Mouse (Mus musculus): ENCODE data around the gene Ptprj. TPM values are rescaled to one million over a fixed set of nuclear protein-coding genes. Genes with fewer than 3 reads are reported as not detected.
A peak's percentile ranks its signal among the peaks of the same experiment; 100 is the strongest.

The Ptprj gene
- polyA plus RNA-seq, 1 experiment: 241 TPM

DNA sequence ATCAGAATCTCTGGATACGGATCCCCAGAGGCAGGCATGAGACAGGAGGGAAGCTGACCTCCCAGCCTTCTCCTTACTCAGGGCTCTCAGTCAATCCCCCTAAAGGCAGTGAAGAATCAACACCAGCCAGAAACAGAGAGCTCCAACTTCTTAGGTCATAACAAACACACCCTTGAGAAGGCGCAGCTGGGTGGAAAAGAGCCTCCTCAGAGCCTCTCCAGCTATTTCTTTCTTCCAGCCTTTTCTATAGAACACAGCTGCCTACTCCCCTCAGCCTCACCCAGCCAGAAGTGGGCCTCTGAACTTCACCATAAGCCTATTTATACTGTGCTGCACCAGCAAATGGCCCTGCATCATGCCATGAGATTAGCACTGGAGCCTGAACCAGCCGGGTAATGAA, 74.3 kb downstream of the Ptprj start:
- Histone ChIP-seq H3K27ac (ENCODE audit: insufficient read depth, low read depth, low read length) (no peak overlapping the region), H3K4me3 (ENCODE audit: insufficient read depth, low read length) (no peak overlapping the region), H3K4me1 (ENCODE audit: control insufficient read depth, insufficient read depth, low read length) (peaks cover 77% of the 10 kb centered on the region)
- TF ChIP-seq POLR2A (IDR thresholded peaks at IDR 0.05; ENCODE audit: borderline replicate concordance, low read depth, low read length) (no peak), CTCF (IDR thresholded peaks at IDR 0.05; ENCODE audit: low read depth, low read length) (no peak)

DNA sequence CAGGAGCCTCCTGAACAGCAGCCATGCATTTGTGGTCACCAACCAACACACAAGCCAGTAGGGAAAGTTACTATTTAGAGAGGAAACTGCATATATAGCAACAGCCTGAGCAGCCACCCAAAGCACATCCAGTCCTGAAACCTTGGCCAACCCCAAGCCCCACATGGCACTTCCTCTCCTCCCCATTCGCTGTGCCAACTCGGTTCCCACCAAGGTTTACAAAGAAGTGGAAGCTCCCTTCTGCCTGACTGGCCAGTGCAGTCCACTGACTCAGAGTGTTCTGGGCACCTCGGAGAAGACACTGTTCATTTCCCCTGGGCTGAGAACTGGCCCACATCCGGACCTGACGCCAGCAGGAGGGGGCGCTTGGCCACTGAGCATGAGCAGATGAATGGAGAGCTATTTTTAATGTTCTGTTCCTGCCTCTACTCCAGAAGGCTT, 75.7 kb downstream of the Ptprj start:
- peak overlapping the region; percentile 77 for H3K27ac ChIP-seq (ENCODE audit: insufficient read depth, low read depth, low read length)
- H3K4me3 ChIP-seq (ENCODE audit: insufficient read depth, low read length): no peak overlapping the region

DNA sequence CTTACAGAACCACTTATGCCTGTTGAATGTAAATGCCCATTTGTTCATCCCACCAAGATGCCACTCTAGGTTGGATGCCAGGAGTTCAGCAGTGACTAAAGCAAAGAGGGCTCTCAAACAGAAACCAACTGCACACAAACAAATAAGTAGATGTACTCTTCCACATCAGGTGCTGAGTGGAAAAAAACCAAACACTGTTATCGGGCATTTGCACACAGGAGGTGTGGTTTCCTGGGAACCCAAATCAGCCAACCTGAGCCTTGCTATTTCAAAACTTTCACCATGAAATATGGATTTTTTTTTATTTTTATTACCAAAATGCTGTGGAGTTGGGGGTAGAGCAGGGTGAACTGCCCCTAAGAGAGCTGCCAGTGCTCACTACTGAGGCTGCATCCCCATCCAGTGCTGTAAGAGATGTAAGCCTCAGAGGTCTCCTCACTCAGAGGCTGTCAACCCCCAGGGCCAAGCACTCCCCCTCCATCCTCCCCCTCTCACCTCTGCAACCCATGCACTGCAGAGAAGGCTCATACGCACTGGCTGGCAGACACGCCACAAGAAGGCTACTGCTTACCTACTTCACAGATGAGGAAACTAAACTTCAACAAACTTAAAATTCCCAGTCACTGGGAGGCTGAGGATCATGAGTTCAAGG, 77.1 kb downstream of the Ptprj start:
- peaks cover 69% of the 10 kb centered on the region for H3K4me1 ChIP-seq (ENCODE audit: control insufficient read depth, insufficient read depth, low read length)
- TF ChIP-seq POLR2A (IDR thresholded peaks at IDR 0.05; ENCODE audit: borderline replicate concordance, low read depth, low read length): no peak
- no peak for TF ChIP-seq CTCF (IDR thresholded peaks at IDR 0.05; ENCODE audit: low read depth, low read length)
- no peak overlapping the region for H3K4me3 ChIP-seq (ENCODE audit: insufficient read depth, low read length)
- no peak overlapping the region for H3K27ac ChIP-seq (ENCODE audit: insufficient read depth, low read depth, low read length)

More for the DNA sequence above, 75.7 kb downstream of the Ptprj start:
- peaks cover 73% of the 10 kb centered on the region for H3K4me1 ChIP-seq (ENCODE audit: control insufficient read depth, insufficient read depth, low read length)
- TF ChIP-seq CTCF (IDR thresholded peaks at IDR 0.05; ENCODE audit: low read depth, low read length) (peak; percentile 21; the same call in 1 of the 2 replicates), POLR2A (IDR thresholded peaks at IDR 0.05; ENCODE audit: borderline replicate concordance, low read depth, low read length) (no peak)

DNA sequence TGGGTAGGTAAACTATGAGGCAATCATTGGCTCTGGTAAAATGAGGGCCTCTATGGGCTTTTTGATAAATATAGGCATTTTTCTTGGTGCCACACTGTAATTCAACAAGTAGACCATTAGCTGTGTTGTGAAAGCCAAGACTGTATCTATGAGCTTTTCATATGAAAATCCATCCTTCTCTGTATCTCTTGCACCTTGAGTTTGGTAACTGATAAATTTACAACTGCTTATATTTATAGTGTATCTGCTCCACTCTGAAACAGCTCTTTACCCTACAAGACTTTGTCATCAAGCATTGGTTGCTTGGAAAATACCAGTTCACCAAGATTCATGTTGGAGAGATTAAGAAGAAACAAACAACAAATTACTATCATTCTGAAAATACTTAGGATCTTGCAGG, 77.7 kb downstream of the Ptprj start:
- TF ChIP-seq CTCF (IDR thresholded peaks at IDR 0.05; ENCODE audit: low read depth, low read length) (no peak), POLR2A (IDR thresholded peaks at IDR 0.05; ENCODE audit: borderline replicate concordance, low read depth, low read length) (no peak)
- H3K27ac ChIP-seq (ENCODE audit: insufficient read depth, low read depth, low read length): no peak overlapping the region
- H3K4me3 ChIP-seq (ENCODE audit: insufficient read depth, low read length): no peak overlapping the region
- H3K4me1 ChIP-seq (ENCODE audit: control insufficient read depth, insufficient read depth, low read length): peaks cover 67% of the 10 kb centered on the region

DNA sequence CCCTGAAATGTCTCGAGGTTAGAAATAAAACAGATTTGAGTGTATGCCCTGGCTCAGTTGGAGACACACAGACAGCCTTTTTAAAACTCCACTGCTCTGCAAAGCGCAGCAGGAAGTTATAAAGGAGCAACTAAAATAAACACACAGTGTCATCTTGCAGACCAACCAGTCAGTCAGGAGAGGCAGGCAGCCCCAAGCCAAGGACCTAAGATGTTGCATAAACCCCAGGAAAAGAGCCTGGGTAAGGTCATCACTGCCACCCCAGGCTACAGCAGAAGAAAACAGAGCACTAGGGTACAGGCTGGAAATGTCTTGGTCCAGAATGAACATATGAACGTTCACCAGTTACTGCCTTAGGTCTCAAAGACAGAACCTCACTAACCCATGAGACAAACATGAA, 78.7 kb downstream of the Ptprj start:
- Histone ChIP-seq H3K4me3 (ENCODE audit: insufficient read depth, low read length) (no peak overlapping the region), H3K4me1 (ENCODE audit: control insufficient read depth, insufficient read depth, low read length) (peaks cover 69% of the 10 kb centered on the region), H3K27ac (ENCODE audit: insufficient read depth, low read depth, low read length) (no peak overlapping the region)
- TF ChIP-seq CTCF (IDR thresholded peaks at IDR 0.05; ENCODE audit: low read depth, low read length) (no peak), POLR2A (IDR thresholded peaks at IDR 0.05; ENCODE audit: borderline replicate concordance, low read depth, low read length) (no peak)

DNA sequence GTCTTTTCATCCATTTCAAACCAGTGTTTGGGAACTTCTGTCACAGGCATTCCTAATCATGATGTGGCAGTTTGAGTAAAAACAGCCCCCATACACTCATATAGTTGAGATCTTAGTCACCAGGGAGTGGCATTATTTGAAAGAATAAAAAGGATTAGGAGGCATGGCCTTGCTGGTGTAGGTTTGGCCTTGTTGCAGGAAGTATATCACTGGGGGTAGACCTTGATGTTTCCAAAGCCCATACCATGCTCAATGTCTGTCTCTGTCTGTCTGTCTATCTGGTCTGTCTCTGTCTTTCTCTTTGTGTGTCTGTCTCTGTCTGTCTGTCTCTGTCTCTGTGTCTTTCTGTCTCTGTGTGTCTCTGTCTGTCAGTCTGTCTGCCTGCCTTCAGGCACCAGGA, 79.6 kb downstream of the Ptprj start:
- Histone ChIP-seq H3K4me1 (ENCODE audit: control insufficient read depth, insufficient read depth, low read length) (peaks cover 70% of the 10 kb centered on the region), H3K4me3 (ENCODE audit: insufficient read depth, low read length) (no peak overlapping the region), H3K27ac (ENCODE audit: insufficient read depth, low read depth, low read length) (no peak overlapping the region)
- no peak for TF ChIP-seq POLR2A (IDR thresholded peaks at IDR 0.05; ENCODE audit: borderline replicate concordance, low read depth, low read length)
- no peak for TF ChIP-seq CTCF (IDR thresholded peaks at IDR 0.05; ENCODE audit: low read depth, low read length)

DNA sequence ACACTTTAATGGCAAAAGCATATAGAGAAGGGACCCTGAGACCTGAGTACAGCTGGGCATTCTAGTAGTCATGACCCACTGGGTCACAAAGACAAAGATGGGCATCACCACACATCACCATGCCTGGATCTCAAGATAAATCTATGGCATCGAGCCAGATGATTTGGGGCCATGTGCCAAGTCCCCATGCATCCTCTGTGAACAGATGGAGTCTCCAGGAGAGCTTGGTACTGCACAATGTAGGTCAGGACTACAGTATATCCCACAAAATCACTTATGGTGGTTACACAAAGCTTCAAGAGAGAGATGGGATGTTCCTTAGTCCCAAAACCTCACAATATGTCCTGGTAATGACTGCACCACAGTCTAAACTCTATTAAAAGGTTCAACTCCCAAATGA, 81.4 kb downstream of the Ptprj start:
- H3K27ac ChIP-seq (ENCODE audit: insufficient read depth, low read depth, low read length): no peak overlapping the region
- TF ChIP-seq POLR2A (IDR thresholded peaks at IDR 0.05; ENCODE audit: borderline replicate concordance, low read depth, low read length) (no peak), CTCF (IDR thresholded peaks at IDR 0.05; ENCODE audit: low read depth, low read length) (no peak)
- peaks cover 55% of the 10 kb centered on the region for H3K4me1 ChIP-seq (ENCODE audit: control insufficient read depth, insufficient read depth, low read length)
- H3K4me3 ChIP-seq (ENCODE audit: insufficient read depth, low read length): no peak overlapping the region

DNA sequence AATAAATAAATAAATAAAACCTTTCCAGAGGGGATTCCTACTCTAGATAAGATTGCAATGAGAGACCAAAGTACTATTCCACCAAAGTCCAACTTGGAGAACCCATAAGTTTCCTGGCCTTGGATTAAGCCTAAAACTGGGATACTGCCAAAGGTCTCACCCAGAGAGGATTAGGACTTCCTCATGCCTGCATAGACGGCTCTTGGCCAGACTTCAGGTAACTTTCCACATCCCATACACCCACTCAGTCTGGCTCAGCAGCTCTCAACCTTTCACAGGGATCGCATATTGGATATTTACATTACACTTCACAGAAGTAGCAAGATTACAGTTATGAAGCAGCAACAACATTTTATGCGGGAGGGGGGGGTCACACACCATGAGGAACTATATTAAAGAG, 82.9 kb downstream of the Ptprj start:
- peaks cover 48% of the 10 kb centered on the region for H3K4me1 ChIP-seq (ENCODE audit: control insufficient read depth, insufficient read depth, low read length)
- H3K27ac ChIP-seq (ENCODE audit: insufficient read depth, low read depth, low read length): no peak overlapping the region

DNA sequence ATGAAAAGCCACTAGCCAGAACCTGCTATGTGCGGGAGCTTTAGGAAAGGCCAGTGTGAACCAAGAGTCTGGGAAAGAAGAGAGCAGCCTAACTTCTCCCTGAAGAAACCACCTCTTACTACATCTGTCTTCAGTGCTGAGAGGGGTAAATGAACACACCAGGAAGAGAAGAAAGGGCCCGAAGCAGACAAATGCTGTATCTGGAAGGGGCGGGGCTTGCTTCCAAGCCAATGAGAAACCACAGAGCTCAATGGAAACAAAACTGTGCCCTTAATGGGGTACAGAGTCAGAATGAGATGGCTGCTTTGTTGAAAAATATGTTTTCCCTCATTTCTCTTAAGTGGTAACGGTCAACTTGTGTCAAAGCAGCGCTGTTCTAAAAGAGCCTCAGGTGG, 83.8 kb downstream of the Ptprj start:
- peaks cover 43% of the 10 kb centered on the region for H3K4me1 ChIP-seq (ENCODE audit: control insufficient read depth, insufficient read depth, low read length)
- no peak overlapping the region for H3K4me3 ChIP-seq (ENCODE audit: insufficient read depth, low read length)
- no peak for TF ChIP-seq CTCF (IDR thresholded peaks at IDR 0.05; ENCODE audit: low read depth, low read length)
- TF ChIP-seq POLR2A (IDR thresholded peaks at IDR 0.05; ENCODE audit: borderline replicate concordance, low read depth, low read length): no peak
- H3K27ac ChIP-seq (ENCODE audit: insufficient read depth, low read depth, low read length): no peak overlapping the region

More for the DNA sequence above, 82.9 kb downstream of the Ptprj start:
- no peak overlapping the region for H3K4me3 ChIP-seq (ENCODE audit: insufficient read depth, low read length)
- TF ChIP-seq POLR2A (IDR thresholded peaks at IDR 0.05; ENCODE audit: borderline replicate concordance, low read depth, low read length) (no peak), CTCF (IDR thresholded peaks at IDR 0.05; ENCODE audit: low read depth, low read length) (no peak)

DNA sequence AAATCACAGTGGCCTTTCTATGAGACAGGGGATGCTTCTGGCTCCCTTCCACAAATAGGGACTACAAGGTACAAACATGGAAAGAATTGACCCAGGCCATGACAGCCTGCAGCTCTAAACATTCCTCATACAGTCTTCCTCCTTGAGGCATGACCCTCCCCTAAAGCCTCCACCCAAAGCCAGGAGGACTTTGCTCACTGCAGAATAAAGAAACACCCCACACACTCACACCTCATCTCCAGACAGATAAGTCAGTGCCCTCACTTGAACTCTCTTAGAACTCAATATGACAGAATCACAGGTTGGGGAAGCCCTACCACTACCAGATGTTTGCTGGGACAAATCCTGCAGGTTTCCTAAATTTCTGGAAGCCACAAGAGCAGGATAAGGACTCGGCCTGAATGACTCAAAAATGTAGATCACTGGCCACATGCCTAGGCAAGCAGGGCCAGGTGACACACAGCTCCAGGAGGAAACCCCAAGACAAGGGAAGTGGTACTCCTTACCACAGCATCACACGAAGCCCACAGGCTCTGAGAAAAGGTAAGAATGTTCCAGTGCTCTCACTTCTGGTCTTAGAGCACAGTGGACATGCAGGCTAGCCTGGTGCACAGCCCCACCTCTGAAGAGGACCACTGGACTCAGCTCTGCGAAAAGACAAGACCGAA, 84.3 kb downstream of the Ptprj start:
- Histone ChIP-seq H3K4me1 (ENCODE audit: control insufficient read depth, insufficient read depth, low read length) (peaks cover 41% of the 10 kb centered on the region), H3K27ac (ENCODE audit: insufficient read depth, low read depth, low read length) (no peak overlapping the region), H3K4me3 (ENCODE audit: insufficient read depth, low read length) (no peak overlapping the region)
- TF ChIP-seq CTCF (IDR thresholded peaks at IDR 0.05; ENCODE audit: low read depth, low read length) (no peak), POLR2A (IDR thresholded peaks at IDR 0.05; ENCODE audit: borderline replicate concordance, low read depth, low read length) (no peak)
